Mouse (Mus musculus): ENCODE measurements around the gene Tcap. TPM values are rescaled to one million over a fixed set of nuclear protein-coding genes. Genes with fewer than 3 reads are reported as not detected.

Gene Tcap
- total and polyA plus RNA-seq, 3 experiments = not detected

GRCm38 (mm10) chr11:98379379-98379778, 4.2 kb upstream of the Tcap start:
- in situ Hi-C loops (cut with MboI; ENCODE audit: low pct_ligation_motif_present, low pct_unique_long_range_greater_than_20kb, low sequenced_read_pairs) = no loop called here
- no peak overlapping the region for H3K9ac ChIP-seq (ENCODE audit: insufficient read depth, low read depth)
- no peak overlapping the region for H3K27ac ChIP-seq (ENCODE audit: insufficient read depth, low read depth)
- peaks cover 57 to 80% of the 10 kb centered on the region in 2 experiments for H3K36me3 ChIP-seq (replicated peaks in 1 of 2; ENCODE audit: control insufficient read depth in 1 of 2, insufficient read depth in 1 of 2, low read length in 1 of 2)
- H3K4me3 ChIP-seq (replicated peaks in 1 of 3; ENCODE audit: low read depth in 2 of 3, low read length in 2 of 3, poor library complexity in 1 of 3) = no peak overlapping the region
- H3K79me2 ChIP-seq (replicated peaks; ENCODE audit: control insufficient read depth, extremely low read depth, insufficient read depth, poor library complexity, severe bottlenecking) = no peaks in the 10 kb centered on the region
- H3K4me2 ChIP-seq (ENCODE audit: insufficient read depth, low read depth, poor library complexity, severe bottlenecking) = no peak overlapping the region
- TF ChIP-seq RCOR1 (conservative IDR thresholded peaks at IDR 0.05; ENCODE audit: low read depth, low read length) = no peak
- no peak for TF ChIP-seq TCF12 (IDR thresholded peaks at IDR 0.05; ENCODE audit: low read depth, low read length)
- no peak for TF ChIP-seq USF2 (conservative IDR thresholded peaks at IDR 0.05; ENCODE audit: low read depth, low read length)
- no peak for TF ChIP-seq HCFC1 (IDR thresholded peaks at IDR 0.05; ENCODE audit: low read depth, low read length)
- no peak for TF ChIP-seq MEF2A (IDR thresholded peaks at IDR 0.05; ENCODE audit: borderline replicate concordance, low read depth, low read length)
- no peak for TF ChIP-seq E2F4 (IDR thresholded peaks at IDR 0.05; ENCODE audit: insufficient replicate concordance, low read depth, low read length)
- TF ChIP-seq JUND (conservative IDR thresholded peaks at IDR 0.05; ENCODE audit: low read depth, low read length) = no peak
- TF ChIP-seq MXI1 (IDR thresholded peaks at IDR 0.05; ENCODE audit: low read depth, low read length) = no peak
- no peak for TF ChIP-seq POLR2AphosphoS2 (IDR thresholded peaks at IDR 0.05; ENCODE audit: low read depth, low read length)
- no peak for TF ChIP-seq MAZ (IDR thresholded peaks at IDR 0.05; ENCODE audit: low read depth, low read length)
- TF ChIP-seq NRF1 (IDR thresholded peaks at IDR 0.05; ENCODE audit: low read depth, low read length) = no peak
- TF ChIP-seq ETS1 (conservative IDR thresholded peaks at IDR 0.05; ENCODE audit: low read depth, low read length) = no peak
- TF ChIP-seq PAX5 (IDR thresholded peaks at IDR 0.05; ENCODE audit: low read length) = no peak
- TF ChIP-seq CHD1 (IDR thresholded peaks at IDR 0.05; ENCODE audit: low read depth, low read length) = no peak
- TF ChIP-seq ZNF384 (IDR thresholded peaks at IDR 0.05; ENCODE audit: low read depth, low read length) = no peak
- no peak for TF ChIP-seq BHLHE40 (IDR thresholded peaks at IDR 0.05; ENCODE audit: low read depth, low read length)
- no peak for TF ChIP-seq TBP (conservative IDR thresholded peaks at IDR 0.05; ENCODE audit: low read depth, low read length)
- no peak for TF ChIP-seq MAX (IDR thresholded peaks at IDR 0.05; ENCODE audit: low read length)
- no peak for TF ChIP-seq POLR2A (IDR thresholded peaks at IDR 0.05; ENCODE audit: low read depth, low read length)
- TF ChIP-seq ZKSCAN1 (IDR thresholded peaks at IDR 0.05; ENCODE audit: borderline replicate concordance, low read depth, low read length) = no peak
- no peaks in the 10 kb centered on the region for H3K4me1 ChIP-seq (ENCODE audit: control insufficient read depth in 1 of 2, insufficient read depth in 2 of 2)
- no peak for DNase-seq (ENCODE audit: extremely low read depth)
- dilution Hi-C loops (cut with MboI; ENCODE audit: extremely low pct_ligation_motif_present, extremely low pct_unique_long_range_greater_than_20kb, low sequenced_read_pairs) = no loop called here
- no peaks in the 10 kb centered on the region for H3K9me3 ChIP-seq (replicated peaks; ENCODE audit: low read length)
- no peaks in the 10 kb centered on the region for H3K27me3 ChIP-seq (replicated peaks)

DNA sequence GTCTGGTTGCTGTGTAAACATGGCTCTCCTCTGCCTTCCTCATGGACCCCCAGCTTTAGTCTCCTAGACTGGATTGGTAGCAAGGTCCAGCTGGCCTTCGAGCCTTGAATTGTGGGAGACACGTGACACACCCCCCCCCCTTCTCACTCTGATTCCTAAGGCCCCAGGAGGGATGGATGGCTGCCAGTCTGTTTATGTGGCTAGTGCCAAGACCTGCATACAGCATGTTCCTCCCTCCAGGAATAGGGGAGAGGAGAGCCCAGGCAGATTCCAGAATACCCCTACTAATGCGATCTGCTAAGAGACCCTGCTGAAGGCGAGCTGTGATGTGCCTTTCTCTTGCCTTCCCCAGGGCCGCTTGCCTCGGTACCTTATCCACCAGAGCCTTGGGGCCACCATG, 3.5 kb upstream of the Tcap start:
- no peak overlapping the region for H3K9ac ChIP-seq (ENCODE audit: insufficient read depth, low read depth)
- H3K4me1 ChIP-seq (ENCODE audit: control insufficient read depth in 1 of 2, insufficient read depth in 2 of 2) = no peaks in the 10 kb centered on the region
- TF ChIP-seq SIN3A (IDR thresholded peaks at IDR 0.05; ENCODE audit: low read length) = no peak
- no peak for TF ChIP-seq USF1 (IDR thresholded peaks at IDR 0.05; ENCODE audit: low read depth, low read length)
- TF ChIP-seq ZC3H11A (IDR thresholded peaks at IDR 0.05; ENCODE audit: low read depth, low read length) = no peak
- no peak for TF ChIP-seq CHD1 (IDR thresholded peaks at IDR 0.05; ENCODE audit: low read depth, low read length)
- no peak for TF ChIP-seq CHD2 (IDR thresholded peaks at IDR 0.05; ENCODE audit: low read length)
- no peak for TF ChIP-seq GABPA (IDR thresholded peaks at IDR 0.05; ENCODE audit: insufficient replicate concordance, low read depth, low read length)
- DNase-seq (ENCODE audit: extremely low read depth) = no peak
- H3K9me3 ChIP-seq (replicated peaks; ENCODE audit: low read length) = no peaks in the 10 kb centered on the region
- dilution Hi-C loops (cut with MboI; ENCODE audit: extremely low pct_ligation_motif_present, extremely low pct_unique_long_range_greater_than_20kb, low sequenced_read_pairs) (no loop called here), in situ Hi-C loops (cut with MboI; ENCODE audit: low pct_ligation_motif_present, low pct_unique_long_range_greater_than_20kb, low sequenced_read_pairs) (no loop called here)
- H3K27ac ChIP-seq (ENCODE audit: insufficient read depth, low read depth) = no peak overlapping the region
- no peaks in the 10 kb centered on the region for H3K79me2 ChIP-seq (replicated peaks; ENCODE audit: control insufficient read depth, extremely low read depth, insufficient read depth, poor library complexity, severe bottlenecking)
- peaks cover 54 to 78% of the 10 kb centered on the region in 2 experiments for H3K36me3 ChIP-seq (replicated peaks in 1 of 2; ENCODE audit: control insufficient read depth in 1 of 2, insufficient read depth in 1 of 2, low read length in 1 of 2)
- no peak overlapping the region for H3K4me2 ChIP-seq (ENCODE audit: insufficient read depth, low read depth, poor library complexity, severe bottlenecking)
- H3K27me3 ChIP-seq (replicated peaks) = no peaks in the 10 kb centered on the region
- no peak overlapping the region for H3K4me3 ChIP-seq (replicated peaks in 1 of 3; ENCODE audit: low read depth in 2 of 3, low read length in 2 of 3, poor library complexity in 1 of 3)
